Mouse (Mus musculus): ENCODE measurements around the gene Ccdc89.

GRCm38 (mm10) chr7:90384411-90384810 is 42.0 kb upstream of the Ccdc89 start:
- TF ChIP-seq MAX (IDR thresholded peaks at IDR 0.05) = no peak
- TF ChIP-seq CTCF (IDR thresholded peaks at IDR 0.05; ENCODE audit: control insufficient read depth, insufficient read depth, insufficient read length) = no peak
- no peak for TF ChIP-seq USF1 (IDR thresholded peaks at IDR 0.05; ENCODE audit: low read depth)
- no peak for TF ChIP-seq MYOD1 (IDR thresholded peaks at IDR 0.05; ENCODE audit: control insufficient read depth, insufficient read length, low read depth)
- TF ChIP-seq MYOG (IDR thresholded peaks at IDR 0.05; ENCODE audit: control insufficient read depth, extremely low read depth, insufficient read length) = no peak
- TF ChIP-seq CEBPB (IDR thresholded peaks at IDR 0.05; ENCODE audit: low read depth) = no peak
- TF ChIP-seq FOSL1 (IDR thresholded peaks at IDR 0.05; ENCODE audit: insufficient read depth, low read length, poor library complexity, severe bottlenecking) = no peak
